ENCODE assay signal across 19 mouse cellular contexts in genomic region chr10:3411639-3412038, GRCm38 (mm10). TPM values are rescaled to one million over a fixed set of nuclear protein-coding genes. Genes with fewer than 3 reads are reported as not detected.
DNase-seq lines count a peak whose midpoint lies in the region; ATAC-seq lines count a peak whose summit lies in the region.
"Had no signal": no experiment of that assay in that cellular context is flagged by ENCODE, and none has a peak within 500 bp of the region (broad histone marks: within the 10 kb centered on the region; RNA-seq: fewer than 3 reads in every experiment).

No protein-coding gene starts in this region.

- no peak overlapping the region for H3K9ac ChIP-seq in hindbrain, embryonic 14.5 days
- no peak overlapping the region for H3K9ac ChIP-seq in hindbrain, embryonic 12.5 days
- no peak overlapping the region for H3K9ac ChIP-seq in limb, embryonic 15.5 days
- H3K9ac ChIP-seq: embryonic facial prominence, embryonic 12.5 days; liver, embryonic 14.5 days; lung, embryonic 14.5 days; midbrain, embryonic 13.5 days had no signal

- intact Hi-C loops in heart, postnatal 36 days (cut with DNase I) = loop anchor here (5.0 kb wide), 1 partner anchor 44 kb away; the partner anchor contains the start of gene Ppp1r14c

- H3K4me3 ChIP-seq in hindbrain, embryonic 14.5 days (replicated peaks; ENCODE audit: low read length) = no peak overlapping the region
- no peak overlapping the region for H3K4me3 ChIP-seq in hindbrain, embryonic 12.5 days
- H3K4me3 ChIP-seq in limb, embryonic 15.5 days = no peak overlapping the region
- no peak overlapping the region for H3K4me3 ChIP-seq in limb, embryonic 10.5 days
- H3K4me3 ChIP-seq: embryonic facial prominence, embryonic 12.5 days; midbrain, embryonic 13.5 days had no signal

- no peaks in the 10 kb centered on the region; the same call in none of the 2 replicates for H3K4me1 ChIP-seq in hindbrain, embryonic 14.5 days (replicated peaks; ENCODE audit: control insufficient read depth, insufficient read depth, low read length)
- H3K4me1 ChIP-seq in hindbrain, embryonic 12.5 days = peaks cover 4% of the 10 kb centered on the region; the same call in 1 of the 2 replicates
- H3K4me1 ChIP-seq in limb, embryonic 15.5 days = 0 out of 2 replicates have a peak, but pooled peaks cover 3% of the 10 kb centered on the region
- H3K4me1 ChIP-seq in limb, embryonic 10.5 days = peaks cover 8% of the 10 kb centered on the region

- no peaks in the 10 kb centered on the region for H3K27me3 ChIP-seq in hindbrain, embryonic 14.5 days (ENCODE audit: control insufficient read depth, insufficient read depth, low read length)
- H3K27me3 ChIP-seq in hindbrain, embryonic 12.5 days = no peaks in the 10 kb centered on the region
- H3K27me3 ChIP-seq in limb, embryonic 15.5 days = no peaks in the 10 kb centered on the region
- H3K27me3 ChIP-seq in limb, embryonic 10.5 days (ENCODE audit: low read depth, poor library complexity, severe bottlenecking) = no peaks in the 10 kb centered on the region
- H3K27me3 ChIP-seq: embryonic facial prominence, embryonic 12.5 days; midbrain, embryonic 13.5 days had no signal

- peak; percentile 88 to 91 for DNase-seq in cerebellum, postnatal 10 days
- no peak for DNase-seq in cerebellum, adult 11 months
- DNase-seq in heart, adult 11 months = peak; percentile 37
- DNase-seq in heart, postnatal 36 days = no peak
- DNase-seq in hindbrain, embryonic 14.5 days (ENCODE audit: low spot score) = no peak
- DNase-seq in limb, embryonic 10.5 days (ENCODE audit: low spot score) = no peak
- DNase-seq: adrenal gland, postnatal 10 days; gastrocnemius, postnatal 10 days; kidney, adult 9 months; kidney, postnatal 14 days; layer of hippocampus, postnatal 36 days; lung, embryonic 14.5 days had no signal

- H3K9me3 ChIP-seq in hindbrain, embryonic 14.5 days (ENCODE audit: control insufficient read depth, low read length) = no peaks in the 10 kb centered on the region
- H3K9me3 ChIP-seq in hindbrain, embryonic 12.5 days (replicated peaks) = no peaks in the 10 kb centered on the region
- no peaks in the 10 kb centered on the region for H3K9me3 ChIP-seq in limb, embryonic 15.5 days
- H3K9me3 ChIP-seq in limb, embryonic 10.5 days (replicated peaks) = no peaks in the 10 kb centered on the region
- H3K9me3 ChIP-seq: embryonic facial prominence, embryonic 12.5 days; midbrain, embryonic 13.5 days had no signal

- H3K36me3 ChIP-seq in hindbrain, embryonic 14.5 days (replicated peaks; ENCODE audit: control insufficient read depth, insufficient read depth) = no peaks in the 10 kb centered on the region
- H3K36me3 ChIP-seq in hindbrain, embryonic 12.5 days = no peaks in the 10 kb centered on the region
- H3K36me3 ChIP-seq in limb, embryonic 15.5 days = no peaks in the 10 kb centered on the region
- no peaks in the 10 kb centered on the region for H3K36me3 ChIP-seq in limb, embryonic 10.5 days
- H3K36me3 ChIP-seq: embryonic facial prominence, embryonic 12.5 days; midbrain, embryonic 13.5 days had no signal

- WGBS in hindbrain, embryonic 14.5 days = 61% methylated on average over 2 of the region's 2 CpGs
- 79% methylated on average over 2 of the region's 2 CpGs for WGBS in hindbrain, embryonic 12.5 days
- WGBS in limb, embryonic 15.5 days = 77% methylated on average over 2 of the region's 2 CpGs
- WGBS in limb, embryonic 10.5 days = 76% methylated on average over 2 of the region's 2 CpGs

- ATAC-seq in hindbrain, embryonic 14.5 days (ENCODE audit: low FRiP score) = 0 out of 2 replicates have a peak, but pooled peaks have one; percentile 32
- no peak for ATAC-seq in hindbrain, embryonic 12.5 days (ENCODE audit: low FRiP score)
- ATAC-seq in limb, embryonic 15.5 days (ENCODE audit: insufficient number of reproducible peaks, low FRiP score, low TSS enrichment, low read depth) = 0 out of 2 replicates have a peak, but pooled peaks have one; percentile 40
- ATAC-seq: intestine, embryonic 16.5 days; midbrain, embryonic 13.5 days had no signal

- H3K4me2 ChIP-seq in hindbrain, embryonic 14.5 days (replicated peaks) = no peak overlapping the region
- H3K4me2 ChIP-seq in hindbrain, embryonic 12.5 days (replicated peaks) = no peak overlapping the region
- H3K4me2 ChIP-seq in limb, embryonic 15.5 days = no peak overlapping the region
- H3K4me2 ChIP-seq: embryonic facial prominence, embryonic 12.5 days; lung, embryonic 14.5 days; midbrain, embryonic 13.5 days had no signal

- no peak overlapping the region for H3K27ac ChIP-seq in hindbrain, embryonic 14.5 days
- H3K27ac ChIP-seq in hindbrain, embryonic 12.5 days = no peak overlapping the region
- no peak overlapping the region for H3K27ac ChIP-seq in limb, embryonic 15.5 days
- H3K27ac ChIP-seq in limb, embryonic 10.5 days = no peak overlapping the region
- H3K27ac ChIP-seq: embryonic facial prominence, embryonic 12.5 days; liver, embryonic 14.5 days; midbrain, embryonic 13.5 days had no signal

RNA-seq across cellular contexts. Expression of gene Ppp1r14c, which starts 45.8 kb away (rescaled TPM):
- total RNA-seq in heart, postnatal 36 days (2021) = 100 to 1,000 TPM; 171 to 215 TPM
- polyA plus RNA-seq in hindbrain, embryonic 14.5 days (2014; fragmentation: Nextera tagmentation; extraction: Ambion mirVana) = 75.8 and 78.8 TPM in 2 replicates
- polyA plus RNA-seq in hindbrain, embryonic 12.5 days (2016; fragmentation: Nextera tagmentation; extraction: Ambion mirVana) = 20.0 and 21.4 TPM in 2 replicates
- polyA plus RNA-seq in limb, embryonic 15.5 days (2015; fragmentation: Nextera tagmentation; extraction: Ambion mirVana) = 14.4 and 18.9 TPM in 2 replicates
- polyA plus RNA-seq in limb, embryonic 10.5 days (2016; fragmentation: Nextera tagmentation; extraction: Ambion mirVana) = 1.2 and 1.5 TPM in 2 replicates
- total RNA-seq: hematopoietic stem cell, adult 5-6 weeks had no signal

Comparison
In these comparisons a context has a peak if more than half of its experiments do, and no peak if none do; other contexts are left out.
1. DNase-seq: peak in cerebellum, postnatal 10 days (2 of 2) and heart, adult 11 months (single experiment); none in cerebellum, adult 11 months (single experiment), heart, postnatal 36 days (0 of 2), hindbrain, embryonic 14.5 days (single experiment) and limb, embryonic 10.5 days (single experiment).